Mouse (Mus musculus) small intestine, adult 2 months (tissue): ENCODE results near the gene Podxl2.

Experiments
- CTCF ChIP-seq: fragments of 200-500 bp; IDR thresholded peaks from 2 replicates; pipeline ENCODE4 v1.5.1; 2012; ENCODE audit warnings: low read depth, mild to moderate bottlenecking, control low read depth, inconsistent platforms, low read length, moderate library complexity, mixed read lengths; ENCODE audit not compliant: insufficient replicate concordance, insufficient read length; ENCODE audit errors: extremely low read depth
- POLR2A ChIP-seq: fragments of 200-500 bp; IDR thresholded peaks from 2 replicates; pipeline ENCODE4 v1.6.1; 2012; ENCODE audit warnings: low read depth, mild to moderate bottlenecking, control low read depth, inconsistent platforms, low read length, moderate library complexity

GRCm38 (mm10) chr6:88901947-88902820 is 27.3 kb upstream of the Podxl2 start, which contains the start of gene Tpra1:
- peak; percentile 28; the same call in 1 of the 2 replicates for TF ChIP-seq CTCF
- TF ChIP-seq POLR2A = peak; percentile 74
